Mouse (Mus musculus): Measurements from ENCODE around the gene Aspa.
"Not testable (repeated sequence)": the region's sequence is repeated elsewhere in the genome, so short reads cannot be mapped to it uniquely, and the experiment has no call there.

DNA sequence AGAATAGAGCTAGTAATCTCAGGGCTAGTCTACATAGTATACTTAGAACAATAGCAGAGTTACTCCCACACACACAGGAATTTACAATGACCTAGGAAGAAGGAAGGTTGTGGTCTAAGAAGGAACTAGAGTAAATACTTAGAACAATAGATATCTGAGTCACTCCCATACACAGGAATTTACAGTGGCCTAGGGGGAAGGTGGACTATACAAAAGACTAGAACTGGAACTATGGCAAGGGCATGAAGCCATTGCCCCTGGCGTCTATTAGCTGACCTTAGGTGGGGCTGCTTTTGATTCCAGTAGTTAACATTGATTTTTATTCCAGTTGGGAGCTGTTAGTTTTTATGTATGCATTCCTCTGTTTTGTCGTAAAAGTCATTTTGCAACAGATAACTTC, 10.8 kb downstream of the Aspa start:
- TF ChIP-seq ZNF384, CHD2 (IDR thresholded peaks at IDR 0.05; ENCODE audit: low read depth, low read length): not testable (repeated sequence)
